Mouse (Mus musculus) spleen, postnatal 36 days (tissue): ENCODE measurements around the gene Carm1.
A peak's percentile ranks its signal among the peaks of the same experiment; 100 is the strongest.
"Not testable (repeated sequence)": the region's sequence is repeated elsewhere in the genome, so short reads cannot be mapped to it uniquely, and the experiment has no call there.

Source experiments
- DNase-seq, 2 experiments: peaks; one replicate each; pipeline ENCODE4 v3.0.0; 2022; ENCODE audit warnings: low spot score in 2 of 2, mixed read lengths in 1 of 2

Gene Carm1

DNA sequence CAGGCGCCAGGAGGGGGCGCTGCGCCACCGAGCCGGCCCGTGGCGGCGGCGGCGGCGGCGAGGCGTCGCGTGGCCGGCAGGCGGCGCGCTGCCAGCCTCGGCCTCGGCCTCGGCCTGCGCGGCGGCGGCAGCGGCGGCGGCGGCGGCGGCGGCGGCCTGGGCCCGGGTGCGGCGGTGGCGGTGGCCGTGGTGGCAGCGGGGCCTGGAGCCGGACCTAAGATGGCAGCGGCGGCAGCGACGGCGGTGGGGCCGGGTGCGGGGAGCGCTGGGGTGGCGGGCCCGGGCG, at the start of gene Carm1:
Gene Carm1 (plus strand): TSS at position 106 of the 286 bp plus-strand sequence.
- DNase-seq = no peak

- no peak for DNase-seq
These were observed 49.6 kb upstream of the Carm1 start for GRCm38 (mm10) chr9:21497050-21497542.

- no peak for DNase-seq
These were observed 49.0 kb upstream of the Carm1 start for GRCm38 (mm10) chr9:21497664-21498063.

DNA sequence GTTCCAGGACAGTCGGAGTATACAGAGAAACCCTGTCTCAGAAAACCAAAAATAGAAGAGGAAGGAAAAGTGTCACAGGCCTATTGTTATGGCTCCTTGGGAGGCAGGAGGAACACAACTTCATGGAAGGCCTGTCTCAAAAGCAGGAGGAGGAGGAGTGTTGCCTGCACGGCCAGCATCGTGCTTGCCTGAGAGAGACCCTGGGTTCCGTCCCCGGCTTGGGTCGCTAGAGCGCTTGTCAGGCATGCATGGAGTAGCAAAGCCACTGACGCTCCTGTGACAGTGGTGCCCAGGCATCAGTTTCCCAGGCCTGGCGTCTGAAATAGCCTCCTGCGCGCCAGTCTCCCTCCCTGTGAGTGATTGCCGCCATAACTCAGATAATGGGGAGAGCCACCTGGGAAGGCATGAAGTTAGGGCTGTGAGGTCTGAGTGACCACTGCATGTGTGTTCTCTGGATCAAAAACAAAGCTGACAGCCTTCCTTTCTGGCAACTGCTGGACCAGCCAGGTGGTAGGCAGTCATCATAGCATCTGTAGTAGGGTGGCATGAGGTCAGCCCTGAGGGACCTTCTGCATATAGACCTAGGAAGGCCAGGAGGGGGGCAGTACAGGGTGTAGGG, 48.3 kb upstream of the Carm1 start:
- no peak for DNase-seq

GRCm38 (mm10) chr9:21503352-21503751, 43.3 kb upstream of the Carm1 start:
- no peak for DNase-seq

- DNase-seq = no peak
These were observed 40.9 kb upstream of the Carm1 start for GRCm38 (mm10) chr9:21505767-21506166.

DNA sequence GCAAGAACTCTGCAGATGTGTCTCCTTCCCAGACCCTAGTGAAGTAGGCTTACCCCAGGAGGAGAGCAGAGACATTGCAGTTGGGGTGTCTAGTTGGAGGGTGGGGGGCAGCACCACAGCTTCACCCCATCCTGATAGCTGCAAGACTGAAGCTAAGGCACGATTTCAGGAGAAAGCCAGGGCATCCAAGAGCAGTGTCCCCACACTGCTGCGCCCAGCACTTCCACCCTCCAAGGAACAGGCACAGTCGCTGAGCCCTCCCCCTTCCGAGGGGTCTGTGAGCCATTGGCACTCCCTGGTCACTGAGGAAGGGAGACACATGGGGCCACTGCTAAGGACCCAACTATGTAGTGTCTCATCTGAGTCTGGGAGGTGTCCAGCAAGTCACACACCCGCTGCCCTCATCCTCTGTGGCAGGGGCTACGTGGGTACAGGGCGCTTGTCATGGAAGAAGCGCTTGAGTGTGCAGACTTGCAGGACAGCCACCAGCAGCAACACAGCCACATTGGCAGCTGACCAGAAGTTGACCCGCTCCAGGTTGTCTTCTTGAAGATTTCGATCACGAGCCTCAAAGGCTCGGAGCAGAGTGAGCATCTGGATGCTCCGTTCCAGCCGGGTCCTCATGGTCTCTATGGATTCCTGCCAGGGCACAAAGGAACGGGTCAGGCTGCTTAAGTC, 38.8 kb upstream of the Carm1 start:
- DNase-seq = no peak

GRCm38 (mm10) chr9:21508871-21509404, 37.8 kb upstream of the Carm1 start:
- DNase-seq = no peak

- peak; percentile 92 to 93 for DNase-seq
These were observed 36.7 kb upstream of the Carm1 start, which contains the start of gene Tmed1 for GRCm38 (mm10) chr9:21509772-21510688. Tmed1 (minus strand) TSS chr9:21510252.

- no peak for DNase-seq
These were observed 36.0 kb upstream of the Carm1 start for GRCm38 (mm10) chr9:21510689-21511015.

- DNase-seq = no peak
These were observed 35.6 kb upstream of the Carm1 start for GRCm38 (mm10) chr9:21511052-21511451.

DNA sequence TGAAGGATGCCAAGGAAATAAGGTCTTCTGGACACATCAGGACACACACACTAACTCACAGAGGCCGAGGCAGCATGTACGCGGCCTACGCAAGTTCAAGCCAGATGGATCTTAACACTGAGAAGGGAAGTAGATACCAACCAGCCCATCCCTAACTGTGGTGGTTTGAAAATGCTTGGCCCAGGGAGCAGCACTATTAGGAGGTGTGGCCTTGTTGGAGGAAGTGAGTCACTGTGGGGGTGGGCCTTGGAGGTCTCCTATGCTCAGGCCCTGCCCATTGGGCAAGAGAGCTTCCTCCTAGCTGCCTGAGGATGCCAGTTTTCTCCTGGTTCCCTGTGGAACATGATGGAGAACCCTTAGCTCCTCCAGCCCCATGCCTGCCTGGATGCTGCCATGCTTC, 33.2 kb upstream of the Carm1 start:
- DNase-seq = no peak

GRCm38 (mm10) chr9:21517947-21518495, 28.7 kb upstream of the Carm1 start:
- no peak for DNase-seq

GRCm38 (mm10) chr9:21518690-21519089, 28.0 kb upstream of the Carm1 start:
- not testable (repeated sequence) for DNase-seq

- peak; percentile 56 to 61 for DNase-seq
These were observed 21.4 kb upstream of the Carm1 start for GRCm38 (mm10) chr9:21525142-21525936.

DNA sequence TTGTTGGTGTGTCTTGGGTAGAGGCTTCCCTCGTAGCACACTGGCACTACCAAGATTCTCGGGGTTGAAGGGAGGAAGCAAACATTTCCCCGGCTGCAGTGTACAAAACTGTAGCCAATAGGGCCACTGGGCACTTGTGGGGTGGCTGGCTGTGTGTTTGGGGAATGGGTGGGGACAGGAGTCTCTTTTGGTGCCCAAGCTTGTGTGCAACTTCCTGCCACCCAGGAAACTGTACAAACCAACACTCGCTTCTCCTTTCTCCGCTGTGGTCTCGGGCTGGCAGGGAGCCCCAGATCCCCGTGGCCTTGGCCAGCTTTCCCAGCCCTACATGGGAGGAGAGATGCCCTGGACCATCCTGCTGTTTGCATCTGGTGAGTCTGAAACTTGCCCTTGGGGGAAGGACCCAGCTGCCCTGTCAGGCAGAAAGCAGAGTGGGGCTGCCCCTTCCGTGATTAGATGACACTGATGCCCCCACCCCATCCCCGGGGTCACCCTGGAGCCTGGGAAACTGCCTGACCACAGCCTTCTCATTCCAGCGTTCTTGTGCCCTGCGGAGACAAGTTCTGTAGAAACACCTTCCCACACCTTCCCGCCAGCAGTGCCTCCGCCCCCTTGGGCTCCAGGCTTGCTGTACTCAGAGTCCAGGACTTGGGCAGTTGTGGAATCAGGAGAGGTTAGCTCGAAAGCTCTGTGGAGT, 20.6 kb upstream of the Carm1 start, which contains the start of gene AB124611:
Gene AB124611 (plus strand): TSS at position 240 of the 697 bp plus-strand sequence.
- peak; percentile 85 to 87 for DNase-seq

DNA sequence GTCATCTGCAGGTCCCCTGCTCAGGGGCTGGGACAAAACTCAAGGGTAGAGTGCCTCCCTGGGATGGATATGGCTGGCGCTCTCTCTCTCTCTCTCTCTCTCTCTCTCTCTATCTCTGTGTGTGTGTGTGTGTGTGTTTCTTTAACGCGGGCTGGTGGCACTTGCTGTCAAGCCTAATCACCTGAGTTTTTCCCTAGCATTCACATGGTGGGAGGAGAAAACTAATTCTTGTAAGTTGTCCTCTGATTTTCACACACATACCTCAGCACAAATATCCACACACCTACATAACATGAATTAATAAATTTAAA, 20.1 kb upstream of the Carm1 start:
- DNase-seq = no peak

DNA sequence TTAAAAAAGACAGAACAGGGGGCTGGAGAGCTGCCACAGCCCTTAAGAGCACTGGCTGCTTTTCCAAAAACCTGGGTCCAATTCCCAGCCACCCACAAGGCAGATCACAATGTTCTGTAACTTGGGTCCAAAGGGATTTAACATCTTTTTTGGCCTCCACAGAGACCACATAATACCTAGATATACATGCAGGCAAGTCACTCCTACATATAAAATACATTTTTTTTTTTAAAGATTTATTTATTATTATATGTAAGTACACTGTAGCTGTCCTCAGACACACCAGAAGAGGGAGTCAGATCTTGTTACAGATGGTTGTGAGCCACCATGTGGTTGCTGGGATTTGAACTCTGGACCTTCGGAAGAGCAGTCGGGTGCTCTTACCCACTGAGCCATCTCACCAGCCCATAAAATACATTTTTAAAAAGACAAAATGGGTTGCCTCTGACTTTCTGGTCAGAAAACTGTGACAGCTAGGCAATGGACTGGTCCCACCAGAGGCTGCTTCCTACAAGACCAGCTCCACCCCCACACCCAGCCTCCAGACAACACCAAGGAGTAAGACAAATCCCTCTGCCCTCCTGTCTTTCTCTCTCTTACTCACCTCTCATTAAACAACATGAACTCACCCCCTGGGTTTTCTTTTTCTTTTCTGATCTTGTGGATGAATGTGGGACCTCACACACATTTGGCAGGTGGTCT, 19.4 kb upstream of the Carm1 start:
- DNase-seq = no peak

GRCm38 (mm10) chr9:21527917-21528324, 18.8 kb upstream of the Carm1 start:
- DNase-seq = peak; percentile 50 to 63

GRCm38 (mm10) chr9:21536501-21536900, 10.2 kb upstream of the Carm1 start:
- DNase-seq = no peak
